Mouse (Mus musculus) intestine, embryonic 16.5 days (tissue): ENCODE data around the gene Nepn. TPM values are rescaled to one million over a fixed set of nuclear protein-coding genes. Genes with fewer than 3 reads are reported as not detected.

ENCODE experiments used
- ATAC-seq: fragments of 200-750 bp; cut with Nextera tagmentation; 2 replicates; pipeline ENCODE4 v1.8.0; 2017; ENCODE audit warnings: moderate TSS enrichment, moderate library complexity
- H3K27ac ChIP-seq: fragments of 300-500 bp; sonication (generic); 2 replicates; pipeline ENCODE4 v1.5.1; 2014; ENCODE audit warnings: mild to moderate bottlenecking, low read length
- H3K27me3 ChIP-seq: fragments of 300-500 bp; sonication (generic); replicated peaks from 2 replicates; pipeline ENCODE4 v1.6.1; 2014; ENCODE audit warnings: low read length, control low read depth, mixed read lengths; ENCODE audit not compliant: control insufficient read depth, insufficient read depth
- H3K36me3 ChIP-seq: fragments of 300-500 bp; sonication (generic); 2 replicates; pipeline ENCODE4 v1.6.1; 2014; ENCODE audit warnings: low read length, control low read depth; ENCODE audit not compliant: control insufficient read depth, insufficient read depth
- H3K4me1 ChIP-seq: fragments of 300-500 bp; sonication (generic); 2 replicates; pipeline ENCODE4 v1.6.1; 2014; ENCODE audit warnings: low read length, control low read depth, mixed read lengths; ENCODE audit not compliant: control insufficient read depth, insufficient read depth
- H3K4me2 ChIP-seq: fragments of 300-500 bp; sonication (generic); 2 replicates; pipeline ENCODE4 v1.6.1; 2014; ENCODE audit warnings: low read depth, low read length, control low read depth
- H3K4me3 ChIP-seq: fragments of 300-500 bp; sonication (generic); 2 replicates; pipeline ENCODE4 v1.5.1; 2014; ENCODE audit warnings: mild to moderate bottlenecking, low read length
- H3K9ac ChIP-seq: fragments of 300-500 bp; sonication (generic); 2 replicates; pipeline ENCODE4 v1.6.1; 2014; ENCODE audit warnings: low read depth, low read length
- H3K9me3 ChIP-seq: fragments of 300-500 bp; sonication (generic); 2 replicates; pipeline ENCODE4 v1.6.1; 2016; ENCODE audit warnings: low read length, control low read depth; ENCODE audit not compliant: control insufficient read depth
- WGBS: fragments of 180-500 bp; shearing (Covaris S2); extraction: QIAGEN DNeasy Blood & Tissue Kit; methylation state at CpG from one replicate; pipeline ENCODE4 v1.1.7; 2014; 5-methylcytosine and 5-hydroxymethylcytosine counted together
- polyA plus RNA-seq: library from polyadenylated mRNA; unstranded; fragments of >200 nt; fragmentation: Nextera tagmentation; extraction: Ambion mirVana; gene quantifications from 2 replicates; pipeline ENCODE4 v1.2.1, GENCODE M21; 2015

Nepn gene
- polyA plus RNA-seq, 1 experiment from 2014 or later = 0.77 TPM

GRCm38 (mm10) chr10:52417998-52418860 is 29.5 kb downstream of the Nepn start:
- H3K4me1 ChIP-seq = peaks cover 25% of the 10 kb centered on the region
- H3K9me3 ChIP-seq = no peaks in the 10 kb centered on the region
- peak; percentile 22 for ATAC-seq
- peak overlapping the region; percentile 88 for H3K27ac ChIP-seq
- H3K27me3 ChIP-seq = no peaks in the 10 kb centered on the region
- H3K36me3 ChIP-seq = no peaks in the 10 kb centered on the region
- WGBS = 2% methylated on average over 39 of the region's 39 CpGs
- H3K4me2 ChIP-seq = peak overlapping the region; percentile 69
- peak overlapping the region; percentile 99 for H3K4me3 ChIP-seq
- peak overlapping the region; percentile 98 for H3K9ac ChIP-seq

GRCm38 (mm10) chr10:52418931-52419330 is 30.2 kb downstream of the Nepn start:
- H3K9ac ChIP-seq = peak overlapping the region; percentile 98
- H3K4me2 ChIP-seq = peak overlapping the region; percentile 69
- peak overlapping the region; percentile 88 for H3K27ac ChIP-seq
- H3K4me3 ChIP-seq = peak overlapping the region; percentile 99
- H3K27me3 ChIP-seq = no peaks in the 10 kb centered on the region
- no peaks in the 10 kb centered on the region for H3K36me3 ChIP-seq
- no peak for ATAC-seq
- no peaks in the 10 kb centered on the region for H3K9me3 ChIP-seq
- WGBS = 36% methylated on average over 5 of the region's 5 CpGs
- H3K4me1 ChIP-seq = peaks cover 25% of the 10 kb centered on the region

- Histone ChIP-seq H3K9me3 (no peaks in the 10 kb centered on the region), H3K36me3 (no peaks in the 10 kb centered on the region), H3K27ac (peak overlapping the region; percentile 88), H3K4me1 (peaks cover 25% of the 10 kb centered on the region), H3K27me3 (no peaks in the 10 kb centered on the region), H3K9ac (peak overlapping the region; percentile 98), H3K4me3 (peak overlapping the region; percentile 99), H3K4me2 (peak overlapping the region; percentile 69)
- no peak for ATAC-seq
- WGBS = 49% methylated on average over 4 of the region's 4 CpGs
Measured at GRCm38 (mm10) chr10:52419402-52419801, 30.6 kb downstream of the Nepn start.

GRCm38 (mm10) chr10:52420526-52420925 is 31.8 kb downstream of the Nepn start:
- WGBS = 74% methylated on average over 1 of the region's 1 CpGs
- Histone ChIP-seq H3K27me3 (no peaks in the 10 kb centered on the region), H3K27ac (no peak overlapping the region), H3K36me3 (no peaks in the 10 kb centered on the region), H3K4me2 (no peak overlapping the region), H3K9me3 (no peaks in the 10 kb centered on the region), H3K4me3 (no peak overlapping the region), H3K9ac (no peak overlapping the region), H3K4me1 (peaks cover 25% of the 10 kb centered on the region)
- no peak for ATAC-seq

- Histone ChIP-seq H3K4me3 (no peak overlapping the region), H3K9ac (no peak overlapping the region), H3K4me1 (peaks cover 28% of the 10 kb centered on the region), H3K9me3 (no peaks in the 10 kb centered on the region), H3K4me2 (no peak overlapping the region), H3K27ac (no peak overlapping the region), H3K36me3 (no peaks in the 10 kb centered on the region), H3K27me3 (no peaks in the 10 kb centered on the region)
- no peak for ATAC-seq
- WGBS = 84% methylated on average over 6 of the region's 6 CpGs
Measured at GRCm38 (mm10) chr10:52421716-52422115, 32.9 kb downstream of the Nepn start.

- Histone ChIP-seq H3K27me3 (no peaks in the 10 kb centered on the region), H3K36me3 (no peaks in the 10 kb centered on the region), H3K4me2 (no peak overlapping the region), H3K9ac (no peak overlapping the region), H3K27ac (no peak overlapping the region), H3K4me3 (no peak overlapping the region), H3K9me3 (no peaks in the 10 kb centered on the region), H3K4me1 (peaks cover 28% of the 10 kb centered on the region)
- WGBS = 79% methylated on average over 2 of the region's 2 CpGs
- no peak for ATAC-seq
Measured at GRCm38 (mm10) chr10:52423097-52423496, 34.3 kb downstream of the Nepn start.

- peaks cover 5% of the 10 kb centered on the region; the same call in 1 of the 2 replicates for H3K36me3 ChIP-seq
- H3K9ac ChIP-seq = no peak overlapping the region
- H3K9me3 ChIP-seq = no peaks in the 10 kb centered on the region
- ATAC-seq = peak; percentile 50
- no peak overlapping the region for H3K4me3 ChIP-seq
- H3K4me2 ChIP-seq = no peak overlapping the region
- H3K4me1 ChIP-seq = peaks cover 12% of the 10 kb centered on the region
- H3K27ac ChIP-seq = no peak overlapping the region
- WGBS = 70% methylated on average over 7 of the region's 7 CpGs
- no peaks in the 10 kb centered on the region for H3K27me3 ChIP-seq
Measured at GRCm38 (mm10) chr10:52426314-52426980, 37.7 kb downstream of the Nepn start.

GRCm38 (mm10) chr10:52427634-52428415 is 39.1 kb downstream of the Nepn start:
- WGBS = 36% methylated on average over 2 of the region's 2 CpGs
- Histone ChIP-seq H3K4me1 (peaks cover 7% of the 10 kb centered on the region), H3K27ac (peak overlapping the region; percentile 50), H3K4me3 (no peak overlapping the region), H3K36me3 (peaks cover 9% of the 10 kb centered on the region), H3K27me3 (no peaks in the 10 kb centered on the region), H3K9ac (no peak overlapping the region), H3K4me2 (peak overlapping the region; percentile 23), H3K9me3 (no peaks in the 10 kb centered on the region)
- peak; percentile 79 for ATAC-seq

GRCm38 (mm10) chr10:52430953-52431352 is 42.2 kb downstream of the Nepn start:
- Histone ChIP-seq H3K9ac (no peak overlapping the region), H3K9me3 (no peaks in the 10 kb centered on the region), H3K27me3 (no peaks in the 10 kb centered on the region), H3K4me3 (no peak overlapping the region), H3K36me3 (peaks cover 15% of the 10 kb centered on the region), H3K4me2 (no peak overlapping the region), H3K4me1 (peaks cover 7% of the 10 kb centered on the region), H3K27ac (no peak overlapping the region)
- ATAC-seq = no peak
- WGBS = 84% methylated on average over 1 of the region's 1 CpGs
